Mouse (Mus musculus): ENCODE data around the gene Eefsec. TPM values are rescaled to one million over a fixed set of nuclear protein-coding genes. Genes with fewer than 3 reads are reported as not detected.
A peak's percentile ranks its signal among the peaks of the same experiment; 100 is the strongest.

Gene Eefsec
- polyA plus RNA-seq, 1 experiment from 2014 or later = 49.5 TPM

DNA sequence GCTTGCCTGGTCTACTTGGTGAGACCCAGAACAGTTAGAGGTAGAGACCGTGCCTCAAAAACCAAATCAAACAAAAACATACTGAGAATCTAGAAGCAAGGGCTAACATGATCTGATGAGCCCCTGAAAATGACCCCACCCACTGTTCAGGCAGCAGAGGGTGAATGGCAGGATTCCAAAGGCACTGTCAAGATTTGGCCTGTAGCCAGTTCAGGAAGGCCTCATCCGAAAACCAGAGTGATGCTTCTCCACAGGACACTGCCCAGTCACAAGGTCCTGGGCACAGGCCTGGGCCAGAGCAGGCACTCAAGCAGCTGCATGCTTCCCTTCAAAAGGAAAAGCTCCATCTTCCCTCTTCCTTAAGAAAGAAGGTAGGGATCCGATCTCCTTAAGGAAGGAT lies 2.9 kb downstream of the Eefsec start:
- Histone ChIP-seq H3K27me3 (ENCODE audit: control insufficient read depth, insufficient read depth, low read length) (no peaks in the 10 kb centered on the region), H3K4me3 (ENCODE audit: low read depth, low read length) (no peak overlapping the region), H3K9me3 (ENCODE audit: control insufficient read depth, low read depth, low read length) (no peaks in the 10 kb centered on the region), H3K4me1 (ENCODE audit: control insufficient read depth, insufficient read depth, low read length) (peaks cover 10% of the 10 kb centered on the region; the same call in 1 of the 2 replicates), H3K27ac (ENCODE audit: low read length) (no peak overlapping the region), H3K36me3 (ENCODE audit: control insufficient read depth, insufficient read depth, low read length) (no peaks in the 10 kb centered on the region), H3K9ac (replicated peaks; ENCODE audit: low read depth, low read length) (no peak overlapping the region), H3K4me2 (replicated peaks; ENCODE audit: low read depth, low read length) (no peak overlapping the region)
- 77% methylated on average over 3 of the region's 3 CpGs for WGBS
- no peak for ATAC-seq (ENCODE audit: insufficient number of reproducible peaks, insufficient read depth, low FRiP score, low read depth)

DNA sequence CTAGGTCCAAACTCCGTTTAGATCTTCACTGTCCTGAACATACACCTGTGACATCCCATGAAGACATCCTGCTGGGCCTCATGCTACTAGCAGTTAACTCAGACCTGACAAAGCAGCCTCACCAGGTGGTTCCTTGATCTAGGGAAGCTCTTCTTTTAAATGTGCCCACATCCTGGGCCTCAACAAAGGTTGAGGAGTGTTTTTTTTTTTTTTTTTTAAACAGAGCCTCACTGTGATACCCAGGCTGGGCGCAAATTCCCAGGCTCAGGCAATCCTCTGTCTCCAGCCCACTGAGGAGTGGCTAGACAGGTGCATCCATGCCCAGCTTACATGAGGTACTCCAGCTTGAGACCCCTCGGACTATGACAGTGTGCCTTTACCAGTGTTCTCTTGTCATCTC lies 3.8 kb downstream of the Eefsec start:
- Histone ChIP-seq H3K27me3 (ENCODE audit: control insufficient read depth, insufficient read depth, low read length) (no peaks in the 10 kb centered on the region), H3K4me1 (ENCODE audit: control insufficient read depth, insufficient read depth, low read length) (peaks cover 10% of the 10 kb centered on the region; the same call in 1 of the 2 replicates), H3K36me3 (ENCODE audit: control insufficient read depth, insufficient read depth, low read length) (no peaks in the 10 kb centered on the region), H3K9me3 (ENCODE audit: control insufficient read depth, low read depth, low read length) (no peaks in the 10 kb centered on the region), H3K4me3 (ENCODE audit: low read depth, low read length) (no peak overlapping the region), H3K4me2 (replicated peaks; ENCODE audit: low read depth, low read length) (no peak overlapping the region), H3K27ac (ENCODE audit: low read length) (no peak overlapping the region), H3K9ac (replicated peaks; ENCODE audit: low read depth, low read length) (no peak overlapping the region)
- 74% methylated on average over 3 of the region's 3 CpGs for WGBS
- ATAC-seq (ENCODE audit: insufficient number of reproducible peaks, insufficient read depth, low FRiP score, low read depth) = no peak

DNA sequence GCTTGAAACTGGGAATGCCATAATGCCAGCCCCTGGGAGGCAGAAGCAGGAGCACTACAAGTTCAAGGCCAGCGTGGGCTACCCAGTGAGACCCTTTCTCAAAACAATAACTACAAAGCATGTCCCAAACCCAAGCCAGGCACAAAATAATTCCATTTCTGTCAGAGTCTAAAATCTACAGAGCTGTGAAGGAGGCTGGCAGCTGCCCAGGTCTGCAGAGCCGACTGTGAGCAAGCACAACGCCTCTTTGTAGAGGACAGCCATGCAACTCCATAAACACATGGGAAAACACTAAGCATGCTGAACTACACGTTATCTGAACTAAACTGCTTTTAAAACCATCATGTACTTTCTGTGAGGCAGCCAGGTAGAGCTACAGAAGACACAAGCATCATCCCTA lies 7.3 kb downstream of the Eefsec start:
- Histone ChIP-seq H3K4me1 (ENCODE audit: control insufficient read depth, insufficient read depth, low read length) (no peaks in the 10 kb centered on the region), H3K36me3 (ENCODE audit: control insufficient read depth, insufficient read depth, low read length) (no peaks in the 10 kb centered on the region), H3K4me2 (replicated peaks; ENCODE audit: low read depth, low read length) (no peak overlapping the region), H3K9ac (replicated peaks; ENCODE audit: low read depth, low read length) (no peak overlapping the region), H3K27me3 (ENCODE audit: control insufficient read depth, insufficient read depth, low read length) (no peaks in the 10 kb centered on the region), H3K27ac (ENCODE audit: low read length) (no peak overlapping the region), H3K4me3 (ENCODE audit: low read depth, low read length) (no peak overlapping the region), H3K9me3 (ENCODE audit: control insufficient read depth, low read depth, low read length) (no peaks in the 10 kb centered on the region)
- no peak for ATAC-seq (ENCODE audit: insufficient number of reproducible peaks, insufficient read depth, low FRiP score, low read depth)
- WGBS = 81% methylated on average over 4 of the region's 4 CpGs

DNA sequence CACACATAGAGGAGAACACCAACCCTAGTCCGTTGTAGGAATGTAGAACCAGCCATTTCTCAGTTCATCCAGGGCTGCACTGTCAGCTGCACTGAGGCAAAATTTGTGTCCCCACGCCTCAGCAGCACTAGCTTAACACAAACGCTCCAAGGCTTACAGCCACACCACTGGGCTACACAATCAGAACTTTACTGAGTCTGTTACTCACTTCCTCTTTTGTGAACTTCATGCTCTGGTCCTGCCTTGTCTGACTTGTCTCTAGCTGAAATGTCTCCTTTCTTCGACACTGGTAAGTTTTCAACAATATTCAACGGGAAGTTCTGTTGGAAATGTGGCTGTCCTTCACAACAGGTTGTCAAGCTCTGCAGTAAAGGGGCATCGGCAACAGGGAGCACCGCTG lies 10.7 kb downstream of the Eefsec start:
- Histone ChIP-seq H3K4me1 (ENCODE audit: control insufficient read depth, insufficient read depth, low read length) (no peaks in the 10 kb centered on the region), H3K27ac (ENCODE audit: low read length) (no peak overlapping the region), H3K36me3 (ENCODE audit: control insufficient read depth, insufficient read depth, low read length) (no peaks in the 10 kb centered on the region), H3K9me3 (ENCODE audit: control insufficient read depth, low read depth, low read length) (no peaks in the 10 kb centered on the region), H3K9ac (replicated peaks; ENCODE audit: low read depth, low read length) (no peak overlapping the region), H3K27me3 (ENCODE audit: control insufficient read depth, insufficient read depth, low read length) (no peaks in the 10 kb centered on the region), H3K4me3 (ENCODE audit: low read depth, low read length) (no peak overlapping the region), H3K4me2 (replicated peaks; ENCODE audit: low read depth, low read length) (no peak overlapping the region)
- ATAC-seq (ENCODE audit: insufficient number of reproducible peaks, insufficient read depth, low FRiP score, low read depth) = no peak
- WGBS = 86% methylated on average over 7 of the region's 7 CpGs

DNA sequence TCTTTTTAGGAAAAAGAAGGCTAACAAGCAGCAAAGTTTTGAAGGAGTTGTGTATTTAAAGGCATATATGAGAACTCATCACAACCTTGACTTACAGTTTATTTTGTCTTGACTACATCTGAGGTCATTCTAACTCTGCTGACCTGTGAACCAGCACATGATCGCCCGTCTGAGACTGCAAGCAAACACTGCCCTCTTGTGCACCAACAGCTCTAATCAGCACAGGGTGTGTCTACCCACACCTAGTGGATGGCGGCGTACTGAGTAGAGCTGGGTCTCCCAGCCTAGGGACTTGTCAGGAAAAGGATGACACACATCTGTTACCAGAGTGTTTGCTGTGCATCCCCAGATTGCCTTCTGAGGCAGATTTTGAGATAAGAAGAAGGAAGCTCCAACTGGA lies 15.1 kb downstream of the Eefsec start:
- ATAC-seq (ENCODE audit: insufficient number of reproducible peaks, insufficient read depth, low FRiP score, low read depth) = peak; percentile 83
- H3K4me2 ChIP-seq (replicated peaks; ENCODE audit: low read depth, low read length) = no peak overlapping the region

DNA sequence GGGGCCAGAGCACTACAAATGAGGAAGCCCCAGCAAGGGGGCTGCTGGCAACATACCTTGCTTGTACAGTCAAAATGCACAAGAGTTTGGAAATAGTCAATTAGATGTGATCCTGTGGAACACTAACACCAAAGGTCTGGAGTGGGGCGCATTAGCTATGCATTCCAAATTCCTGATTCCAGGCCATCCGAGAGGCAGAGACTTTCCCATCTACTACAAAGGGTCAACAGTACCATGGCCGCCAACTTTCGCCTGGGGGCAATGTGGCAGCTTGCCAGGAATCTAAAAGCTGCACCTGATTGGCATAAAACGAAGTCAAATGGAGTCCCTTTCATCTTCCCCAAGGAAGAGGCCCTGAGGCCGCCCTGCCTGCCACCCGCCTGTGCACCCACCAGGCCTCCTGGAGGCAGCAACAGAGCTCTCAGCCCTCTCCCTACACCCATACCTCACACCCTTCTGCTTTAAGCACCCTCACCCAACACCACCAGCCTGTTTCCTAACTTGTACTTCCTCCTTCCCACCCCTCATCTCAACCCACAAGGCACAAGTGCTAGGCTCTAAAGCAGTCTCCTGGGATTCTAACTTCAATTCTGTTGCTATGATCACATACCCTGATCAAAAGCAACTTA lies 30.1 kb downstream of the Eefsec start:
- H3K9me3 ChIP-seq (ENCODE audit: control insufficient read depth, low read depth, low read length) = no peaks in the 10 kb centered on the region
- 0 out of 2 replicates have a peak, but pooled peaks cover 2% of the 10 kb centered on the region for H3K4me1 ChIP-seq (ENCODE audit: control insufficient read depth, insufficient read depth, low read length)
- no peak overlapping the region for H3K9ac ChIP-seq (replicated peaks; ENCODE audit: low read depth, low read length)
- H3K27me3 ChIP-seq (ENCODE audit: control insufficient read depth, insufficient read depth, low read length) = no peaks in the 10 kb centered on the region
- no peak for ATAC-seq (ENCODE audit: insufficient number of reproducible peaks, insufficient read depth, low FRiP score, low read depth)
- H3K36me3 ChIP-seq (ENCODE audit: control insufficient read depth, insufficient read depth, low read length) = no peaks in the 10 kb centered on the region
- H3K27ac ChIP-seq (ENCODE audit: low read length) = no peak overlapping the region
- no peak overlapping the region for H3K4me3 ChIP-seq (ENCODE audit: low read depth, low read length)
- 75% methylated on average over 7 of the region's 7 CpGs for WGBS
- H3K4me2 ChIP-seq (replicated peaks; ENCODE audit: low read depth, low read length) = no peak overlapping the region

More for the DNA sequence above, 15.1 kb downstream of the Eefsec start:
- Histone ChIP-seq H3K27ac (ENCODE audit: low read length) (no peak overlapping the region), H3K4me1 (ENCODE audit: control insufficient read depth, insufficient read depth, low read length) (peaks cover 5% of the 10 kb centered on the region), H3K27me3 (ENCODE audit: control insufficient read depth, insufficient read depth, low read length) (no peaks in the 10 kb centered on the region), H3K4me3 (ENCODE audit: low read depth, low read length) (no peak overlapping the region), H3K9me3 (ENCODE audit: control insufficient read depth, low read depth, low read length) (no peaks in the 10 kb centered on the region), H3K9ac (replicated peaks; ENCODE audit: low read depth, low read length) (no peak overlapping the region), H3K36me3 (ENCODE audit: control insufficient read depth, insufficient read depth, low read length) (no peaks in the 10 kb centered on the region)
- WGBS = 23% methylated on average over 4 of the region's 4 CpGs

DNA sequence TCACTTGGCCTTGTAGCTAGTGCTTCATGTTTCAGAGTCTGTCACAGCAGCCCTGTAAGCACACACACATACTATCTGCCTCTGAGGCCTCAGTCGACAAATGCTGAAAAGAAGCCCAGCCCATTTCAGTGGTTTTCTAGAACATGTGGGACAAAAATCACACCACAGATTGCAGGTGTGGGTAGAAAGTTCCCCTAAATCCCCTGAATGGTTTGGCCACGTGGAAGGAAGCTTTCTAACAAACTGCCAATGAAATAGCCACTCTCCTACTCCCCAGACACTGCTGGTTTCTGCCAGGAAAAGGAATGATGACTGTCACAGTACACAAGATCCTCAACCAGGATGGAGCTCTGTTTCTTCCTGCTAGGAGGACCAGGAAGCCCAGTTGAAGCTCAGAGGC lies 33.7 kb downstream of the Eefsec start:
- Histone ChIP-seq H3K4me3 (ENCODE audit: low read depth, low read length) (no peak overlapping the region), H3K27ac (ENCODE audit: low read length) (no peak overlapping the region), H3K9me3 (ENCODE audit: control insufficient read depth, low read depth, low read length) (no peaks in the 10 kb centered on the region), H3K27me3 (ENCODE audit: control insufficient read depth, insufficient read depth, low read length) (no peaks in the 10 kb centered on the region), H3K4me2 (replicated peaks; ENCODE audit: low read depth, low read length) (no peak overlapping the region), H3K4me1 (ENCODE audit: control insufficient read depth, insufficient read depth, low read length) (0 out of 2 replicates have a peak, but pooled peaks cover 12% of the 10 kb centered on the region), H3K36me3 (ENCODE audit: control insufficient read depth, insufficient read depth, low read length) (no peaks in the 10 kb centered on the region), H3K9ac (replicated peaks; ENCODE audit: low read depth, low read length) (no peak overlapping the region)
- 56% methylated on average over 2 of the region's 2 CpGs for WGBS
- no peak for ATAC-seq (ENCODE audit: insufficient number of reproducible peaks, insufficient read depth, low FRiP score, low read depth)

DNA sequence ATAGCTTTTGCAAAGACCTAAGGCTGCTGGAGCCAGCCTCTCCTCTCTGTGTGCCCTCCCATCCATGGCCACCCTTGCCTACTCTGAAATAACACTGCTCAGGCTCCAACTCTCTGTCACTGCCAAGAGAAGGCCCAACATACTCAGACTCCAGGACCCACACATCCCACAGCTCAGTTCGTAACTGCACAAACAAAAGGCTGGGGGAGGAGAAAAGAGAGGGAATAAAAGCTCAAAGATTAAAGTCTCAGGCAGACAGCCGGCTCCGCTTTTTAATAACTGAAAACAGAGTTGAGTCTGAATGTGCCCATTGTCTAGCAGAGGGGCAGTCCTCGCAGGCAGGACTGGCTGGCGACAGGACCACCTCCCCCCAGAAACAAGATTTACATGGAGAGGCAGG lies 36.8 kb downstream of the Eefsec start:
- no peak overlapping the region for H3K4me2 ChIP-seq (replicated peaks; ENCODE audit: low read depth, low read length)
- ATAC-seq (ENCODE audit: insufficient number of reproducible peaks, insufficient read depth, low FRiP score, low read depth) = no peak
- 56% methylated on average over 5 of the region's 5 CpGs for WGBS
- H3K9me3 ChIP-seq (ENCODE audit: control insufficient read depth, low read depth, low read length) = no peaks in the 10 kb centered on the region
- no peak overlapping the region for H3K27ac ChIP-seq (ENCODE audit: low read length)
- H3K36me3 ChIP-seq (ENCODE audit: control insufficient read depth, insufficient read depth, low read length) = no peaks in the 10 kb centered on the region
- H3K4me1 ChIP-seq (ENCODE audit: control insufficient read depth, insufficient read depth, low read length) = 0 out of 2 replicates have a peak, but pooled peaks cover 12% of the 10 kb centered on the region
- no peak overlapping the region for H3K9ac ChIP-seq (replicated peaks; ENCODE audit: low read depth, low read length)
- H3K4me3 ChIP-seq (ENCODE audit: low read depth, low read length) = no peak overlapping the region
- H3K27me3 ChIP-seq (ENCODE audit: control insufficient read depth, insufficient read depth, low read length) = no peaks in the 10 kb centered on the region

DNA sequence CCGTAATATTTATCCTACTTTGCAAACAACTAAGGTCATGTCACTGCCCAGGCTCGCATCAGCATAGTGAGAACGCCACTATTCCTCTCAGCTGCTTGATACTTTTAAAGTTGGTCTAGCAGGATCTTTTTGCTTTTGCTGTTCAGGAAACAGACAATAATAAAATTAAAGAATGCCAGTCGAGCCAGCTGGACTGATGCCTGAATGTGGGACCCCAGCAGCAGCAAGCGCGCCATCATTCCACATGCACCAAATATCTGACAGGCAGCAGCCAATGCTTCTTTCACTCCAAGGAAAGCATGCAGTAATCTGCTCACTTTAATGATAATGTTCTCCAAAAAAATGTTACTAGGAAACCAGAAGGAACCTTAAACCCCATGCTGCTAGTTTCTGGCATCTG lies 45.9 kb downstream of the Eefsec start:
- no peak overlapping the region for H3K9ac ChIP-seq (replicated peaks; ENCODE audit: low read depth, low read length)
- H3K27me3 ChIP-seq (ENCODE audit: control insufficient read depth, insufficient read depth, low read length) = no peaks in the 10 kb centered on the region
- ATAC-seq (ENCODE audit: insufficient number of reproducible peaks, insufficient read depth, low FRiP score, low read depth) = no peak
- H3K27ac ChIP-seq (ENCODE audit: low read length) = no peak overlapping the region
- H3K4me2 ChIP-seq (replicated peaks; ENCODE audit: low read depth, low read length) = no peak overlapping the region
- no peaks in the 10 kb centered on the region for H3K9me3 ChIP-seq (ENCODE audit: control insufficient read depth, low read depth, low read length)
- H3K4me3 ChIP-seq (ENCODE audit: low read depth, low read length) = no peak overlapping the region
- WGBS = 69% methylated on average over 6 of the region's 6 CpGs
- no peaks in the 10 kb centered on the region for H3K4me1 ChIP-seq (ENCODE audit: control insufficient read depth, insufficient read depth, low read length)
- H3K36me3 ChIP-seq (ENCODE audit: control insufficient read depth, insufficient read depth, low read length) = no peaks in the 10 kb centered on the region

Measured in stomach, embryonic 14.5 days (tissue).